ENCODE assay signal across 8 mouse cellular contexts in the genomic region with DNA sequence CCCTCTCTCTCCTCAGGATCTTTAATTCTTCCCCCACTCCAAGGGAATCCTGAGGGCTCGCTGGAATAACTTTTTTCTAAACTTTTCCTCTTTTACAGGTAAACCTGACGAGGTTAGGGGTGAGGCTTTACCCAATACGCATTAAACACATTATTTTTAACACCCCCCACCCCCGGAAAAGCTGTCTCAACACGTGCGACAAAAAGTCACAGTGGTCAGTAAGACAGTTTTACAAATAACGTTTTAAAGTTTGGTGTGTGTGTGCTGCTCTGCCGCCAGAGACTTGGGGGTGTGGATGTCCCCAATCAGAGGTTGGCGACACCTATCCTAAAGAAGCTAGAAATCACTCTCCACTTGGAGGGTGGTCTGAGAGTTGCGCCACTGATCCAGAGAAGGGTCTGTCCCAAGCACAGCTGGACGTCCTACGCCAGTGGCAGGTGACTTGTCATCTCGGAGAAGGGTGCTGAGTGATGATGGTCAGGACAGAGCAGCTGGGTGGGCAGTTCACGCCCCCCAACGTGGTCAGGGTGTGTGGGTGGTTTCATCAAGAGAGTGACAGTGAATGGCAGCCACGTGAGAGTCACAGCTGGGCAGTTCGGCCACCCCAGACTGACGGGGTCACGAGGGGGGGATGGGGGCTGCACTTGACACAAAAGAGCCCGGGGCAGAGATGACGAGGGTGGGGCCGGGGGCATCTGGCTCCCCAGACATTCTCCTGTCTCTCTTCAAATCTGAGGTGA. TPM values are rescaled to one million over a fixed set of nuclear protein-coding genes. Genes with fewer than 3 reads are reported as not detected.
A peak's percentile ranks its signal among the peaks of the same experiment; 100 is the strongest.
DNase-seq lines count a peak whose midpoint lies in the region; ATAC-seq and TF ChIP-seq lines count a peak whose summit lies in the region.

No protein-coding gene starts in this region.

- no peak for TF ChIP-seq POLR2A in MEL (IDR thresholded peaks at IDR 0.05; ENCODE audit: control insufficient read depth in 1 of 2, insufficient read depth in 1 of 2, low read depth in 1 of 2, low read length in 2 of 2, poor library complexity in 1 of 2)
- TF ChIP-seq POLR2A in lung, adult 2 months (IDR thresholded peaks at IDR 0.05; ENCODE audit: borderline replicate concordance, extremely low read depth, low read depth, low read length): no peak; the same call in 1 of the 2 replicates

- peak overlapping the region; percentile 83 for H3K27ac ChIP-seq in MEL (ENCODE audit: control insufficient read depth, low read depth, low read length)
- peak overlapping the region; percentile 99 for H3K27ac ChIP-seq in forebrain, embryonic 13.5 days
- peak overlapping the region; percentile 98 for H3K27ac ChIP-seq in hindbrain, postnatal 0 days

- H3K4me1 ChIP-seq in MEL (ENCODE audit: control insufficient read depth in 1 of 2, insufficient read depth in 2 of 2, low read length in 2 of 2): peaks cover 13 to 36% of the 10 kb centered on the region in 2 experiments
- H3K4me1 ChIP-seq in forebrain, embryonic 13.5 days: peaks cover 75% of the 10 kb centered on the region
- H3K4me1 ChIP-seq in hindbrain, postnatal 0 days (ENCODE audit: insufficient read depth, low read length): peaks cover 29% of the 10 kb centered on the region
- peaks cover 21% of the 10 kb centered on the region for H3K4me1 ChIP-seq in lung, adult 2 months (ENCODE audit: control insufficient read depth, insufficient read depth, low read length)

- TF ChIP-seq RAD21 in MEL (IDR thresholded peaks at IDR 0.05; ENCODE audit: low read depth, low read length): no peak

- H3K9ac ChIP-seq in MEL (ENCODE audit: control insufficient read depth, low read depth, low read length, poor library complexity, severe bottlenecking): peak overlapping the region; percentile 88
- peak overlapping the region; percentile 100 for H3K9ac ChIP-seq in forebrain, embryonic 13.5 days
- H3K9ac ChIP-seq in hindbrain, postnatal 0 days (replicated peaks; ENCODE audit: low read length): peak overlapping the region; percentile 99

- peaks cover 0 to 20% of the 10 kb centered on the region in 2 experiments; a peak in 2 of 4 replicates for H3K36me3 ChIP-seq in MEL (ENCODE audit: control insufficient read depth in 1 of 2, insufficient read depth in 2 of 2, low read length in 2 of 2)
- H3K36me3 ChIP-seq in forebrain, embryonic 13.5 days (ENCODE audit: poor library complexity, severe bottlenecking): peaks cover 19% of the 10 kb centered on the region
- peaks cover 3% of the 10 kb centered on the region; the same call in 1 of the 2 replicates for H3K36me3 ChIP-seq in hindbrain, postnatal 0 days (ENCODE audit: insufficient read depth, low read length)

- peak overlapping the region; percentile 50 to 76 for H3K4me3 ChIP-seq in MEL (ENCODE audit: control insufficient read depth in 1 of 2, insufficient read depth in 1 of 2, low read depth in 2 of 2, low read length in 2 of 2)
- H3K4me3 ChIP-seq in forebrain, embryonic 13.5 days: peak overlapping the region; percentile 90
- H3K4me3 ChIP-seq in hindbrain, postnatal 0 days (ENCODE audit: low read length): peak overlapping the region; percentile 79
- H3K4me3 ChIP-seq in lung, adult 2 months (replicated peaks; ENCODE audit: extremely low read depth, low read depth, low read length): peak overlapping the region; percentile 68

- H3K79me2 ChIP-seq in MEL (ENCODE audit: control insufficient read depth, insufficient read depth, low read length, poor library complexity): peaks cover 15% of the 10 kb centered on the region

- peak; percentile 65 for DNase-seq in kidney, adult 11 months
- DNase-seq in kidney, postnatal 10 days: no peak
- peak; percentile 58 for DNase-seq in MEL (ENCODE audit: low read depth, low spot score)
- peak; percentile 20 for DNase-seq in hindbrain, postnatal 0 days (ENCODE audit: low spot score)
- peak; percentile 62 for DNase-seq in lung, adult 2 months
- peak; percentile 66 for DNase-seq in retina, embryonic 14.5 days (ENCODE audit: low spot score)
- DNase-seq in layer of hippocampus, postnatal 25 days (ENCODE audit: extremely low spot score in 1 of 2, low spot score in 1 of 2): no peak

- peak overlapping the region; percentile 98 for H3K4me2 ChIP-seq in forebrain, embryonic 13.5 days
- H3K4me2 ChIP-seq in hindbrain, postnatal 0 days (ENCODE audit: low read depth, low read length): peak overlapping the region; percentile 93

- no peaks in the 10 kb centered on the region for H3K27me3 ChIP-seq in MEL (ENCODE audit: control insufficient read depth in 1 of 2, insufficient read depth in 2 of 2, low read length in 2 of 2)
- H3K27me3 ChIP-seq in forebrain, embryonic 13.5 days: no peaks in the 10 kb centered on the region
- H3K27me3 ChIP-seq in hindbrain, postnatal 0 days (ENCODE audit: insufficient read depth, low read length): no peaks in the 10 kb centered on the region

- no peaks in the 10 kb centered on the region for H3K9me3 ChIP-seq in MEL (replicated peaks; ENCODE audit: insufficient read depth, low read length)
- H3K9me3 ChIP-seq in forebrain, embryonic 13.5 days (replicated peaks): no peaks in the 10 kb centered on the region
- H3K9me3 ChIP-seq in hindbrain, postnatal 0 days (ENCODE audit: low read length): no peaks in the 10 kb centered on the region

- no peak for TF ChIP-seq CTCF in MEL (IDR thresholded peaks at IDR 0.05 in 2 of 3, conservative IDR thresholded peaks at IDR 0.05 in 1 of 3; ENCODE audit: control insufficient read depth in 1 of 3, insufficient read depth in 1 of 3, low read depth in 2 of 3, low read length in 3 of 3, poor library complexity in 1 of 3, severe bottlenecking in 1 of 3)
- no peak for TF ChIP-seq CTCF in hindbrain, postnatal 0 days (IDR thresholded peaks at IDR 0.05; ENCODE audit: low read depth)
- no peak for TF ChIP-seq CTCF in lung, adult 2 months (IDR thresholded peaks at IDR 0.05; ENCODE audit: insufficient read depth, low read length)

- no peak for ATAC-seq in forebrain, embryonic 13.5 days
- peak; percentile 10; the same call in 1 of the 2 replicates for ATAC-seq in hindbrain, postnatal 0 days

- whole genome bisulfite sequencing in forebrain, embryonic 13.5 days: 1% methylated on average over 22 of the region's 22 CpGs
- WGBS in hindbrain, postnatal 0 days: under 1% methylated on average over 22 of the region's 22 CpGs
- 1% methylated on average over 22 of the region's 22 CpGs for WGBS in lung, adult 2 months

- no peak; a peak in 1 of 4 replicates for TF ChIP-seq EP300 in MEL (IDR thresholded peaks at IDR 0.05; ENCODE audit: low read depth in 1 of 2, low read length in 2 of 2)

TF ChIP-seq in MEL, 35 proteins besides CTCF, POLR2A, EP300 and RAD21 (continues in another document):
- TF ChIP-seq MYB (IDR thresholded peaks at IDR 0.05; ENCODE audit: low read depth, low read length) (0 out of 2 replicates have a peak, but pooled peaks have one; percentile 17), SIN3A (IDR thresholded peaks at IDR 0.05; ENCODE audit: low read length) (peak; percentile 42)

RNA-seq across cellular contexts. Expression of a gene that starts 1.4 kb away (rescaled TPM):
- 37.3 and 65.8 TPM in 2 replicates for total RNA-seq in MEL (2012; rRNA removed)
- polyA plus RNA-seq in MEL (2012; ENCODE audit: insufficient read depth in 1 of 2, insufficient read length in 2 of 2, low read depth in 1 of 2, low replicate concordance in 2 of 2, missing spikeins in 1 of 2): 10 to 100 TPM in 1 of 2 experiments, not detected in 1; 84.9 TPM
- 104 and 106 TPM in 2 replicates for polyA plus RNA-seq in forebrain, embryonic 13.5 days (2015; fragmentation: Nextera tagmentation; extraction: Ambion mirVana)
- 252 and 255 TPM in 2 replicates for total RNA-seq in hindbrain, postnatal 0 days (2014; rRNA removed)
- polyA plus RNA-seq in hindbrain, postnatal 0 days (2015; fragmentation: Nextera tagmentation; extraction: Ambion mirVana): 46.6 and 49.7 TPM in 2 replicates
- polyA plus RNA-seq in lung, adult 2 months (2012; rRNA removed): 120 and 135 TPM in 2 replicates
- 100 to 1,000 TPM; 504 to 538 TPM for total RNA-seq in layer of hippocampus, postnatal 25 days (2021)

RNA-seq across cellular contexts. Expression of a gene that starts 27.5 kb away (rescaled TPM):
- 190 and 191 TPM in 2 replicates for total RNA-seq in MEL (2012; rRNA removed)
- polyA plus RNA-seq in MEL (2012; ENCODE audit: insufficient read depth in 1 of 2, insufficient read length in 2 of 2, low read depth in 1 of 2, low replicate concordance in 2 of 2, missing spikeins in 1 of 2): 100 to 1,000 TPM in 1 of 2 experiments, not detected in 1; 173 TPM
- 100.0 and 108 TPM in 2 replicates for polyA plus RNA-seq in forebrain, embryonic 13.5 days (2015; fragmentation: Nextera tagmentation; extraction: Ambion mirVana)
- 77.1 and 99.0 TPM in 2 replicates for total RNA-seq in hindbrain, postnatal 0 days (2014; rRNA removed)
- polyA plus RNA-seq in hindbrain, postnatal 0 days (2015; fragmentation: Nextera tagmentation; extraction: Ambion mirVana): 162 and 163 TPM in 2 replicates
- 129 and 141 TPM in 2 replicates for polyA plus RNA-seq in lung, adult 2 months (2012; rRNA removed)
- 100 to 1,000 TPM; 100 to 116 TPM for total RNA-seq in layer of hippocampus, postnatal 25 days (2021)

RNA-seq across cellular contexts. Expression of a gene that starts 27.5 kb away (rescaled TPM):
- 6.4 and 11.5 TPM in 2 replicates for total RNA-seq in MEL (2012; rRNA removed)
- polyA plus RNA-seq in MEL (2012; ENCODE audit: insufficient read depth in 1 of 2, insufficient read length in 2 of 2, low read depth in 1 of 2, low replicate concordance in 2 of 2, missing spikeins in 1 of 2): 10 to 100 TPM in 1 of 2 experiments, not detected in 1; 12.4 TPM
- 72.6 and 78.8 TPM in 2 replicates for polyA plus RNA-seq in forebrain, embryonic 13.5 days (2015; fragmentation: Nextera tagmentation; extraction: Ambion mirVana)
- total RNA-seq in hindbrain, postnatal 0 days (2014; rRNA removed): 127 and 141 TPM in 2 replicates
- 234 and 241 TPM in 2 replicates for polyA plus RNA-seq in hindbrain, postnatal 0 days (2015; fragmentation: Nextera tagmentation; extraction: Ambion mirVana)
- polyA plus RNA-seq in lung, adult 2 months (2012; rRNA removed): 1.0 and 4.3 TPM in 2 replicates
- 100 to 1,000 TPM; 103 to 110 TPM for total RNA-seq in layer of hippocampus, postnatal 25 days (2021)

RNA-seq across cellular contexts. Expression of a gene that starts 27.6 kb away (rescaled TPM):
- total RNA-seq in MEL (2012; rRNA removed): 26.8 and 39.6 TPM in 2 replicates
- 10 to 100 TPM in 1 of 2 experiments, not detected in 1; 21.3 TPM for polyA plus RNA-seq in MEL (2012; ENCODE audit: insufficient read depth in 1 of 2, insufficient read length in 2 of 2, low read depth in 1 of 2, low replicate concordance in 2 of 2, missing spikeins in 1 of 2)
- polyA plus RNA-seq in forebrain, embryonic 13.5 days (2015; fragmentation: Nextera tagmentation; extraction: Ambion mirVana): 45.9 and 48.6 TPM in 2 replicates
- total RNA-seq in hindbrain, postnatal 0 days (2014; rRNA removed): 21.8 and 26.9 TPM in 2 replicates
- polyA plus RNA-seq in hindbrain, postnatal 0 days (2015; fragmentation: Nextera tagmentation; extraction: Ambion mirVana): 18.5 and 22.2 TPM in 2 replicates
- 21.9 and 24.7 TPM in 2 replicates for polyA plus RNA-seq in lung, adult 2 months (2012; rRNA removed)
- 10 to 100 TPM; 40.8 to 43.6 TPM for total RNA-seq in layer of hippocampus, postnatal 25 days (2021)

RNA-seq across cellular contexts. Expression of a gene that starts 30.2 kb away (rescaled TPM):
- total RNA-seq in MEL (2012; rRNA removed): 0.39 TPM in 2 replicates
- under 1 TPM in 1 of 2 experiments, not detected in 1; 0.45 TPM for polyA plus RNA-seq in MEL (2012; ENCODE audit: insufficient read depth in 1 of 2, insufficient read length in 2 of 2, low read depth in 1 of 2, low replicate concordance in 2 of 2, missing spikeins in 1 of 2)
- 6.3 and 6.6 TPM in 2 replicates for polyA plus RNA-seq in forebrain, embryonic 13.5 days (2015; fragmentation: Nextera tagmentation; extraction: Ambion mirVana)
- 3.8 and 4.3 TPM in 2 replicates for total RNA-seq in hindbrain, postnatal 0 days (2014; rRNA removed)
- polyA plus RNA-seq in hindbrain, postnatal 0 days (2015; fragmentation: Nextera tagmentation; extraction: Ambion mirVana): 8.7 and 9.5 TPM in 2 replicates
- 37.8 and 63.1 TPM in 2 replicates for polyA plus RNA-seq in lung, adult 2 months (2012; rRNA removed)
- 1 to 10 TPM; 2.5 TPM for total RNA-seq in layer of hippocampus, postnatal 25 days (2021)

Comparison
In these comparisons a context has a peak if more than half of its experiments do, and no peak if none do; other contexts are left out.
1. DNase-seq: peak in kidney, adult 11 months (single experiment), MEL (single experiment), hindbrain, postnatal 0 days (single experiment), lung, adult 2 months (single experiment) and retina, embryonic 14.5 days (single experiment); none in kidney, postnatal 10 days (single experiment) and layer of hippocampus, postnatal 25 days (0 of 2).
2. Peak in every context shown above with its lines, with median percentiles within 50 percentile points of each other: H3K27ac ChIP-seq, H3K4me3 ChIP-seq and H3K9ac ChIP-seq.